Mouse (Mus musculus): ENCODE measurements around the gene Kif18a.

Gene Kif18a

GRCm38 (mm10) chr2:109280600-109281340, at the start of gene Kif18a, which contains the start of gene Mettl15:
Gene Kif18a, plus strand, starts transcription at chr2:109280738.
Gene Mettl15, minus strand, starts transcription at chr2:109280748.
- peak; percentile 99 for DNase-seq (ENCODE audit: low read depth, low spot score)

GRCm38 (mm10) chr2:109233876-109234275, 46.7 kb upstream of the Kif18a start:
- DNase-seq (ENCODE audit: low read depth, low spot score), result no peak

- DNase-seq (ENCODE audit: low read depth, low spot score), result no peak
Observed at GRCm38 (mm10) chr2:109235741-109236140, 44.8 kb upstream of the Kif18a start.

GRCm38 (mm10) chr2:109241947-109242346, 38.6 kb upstream of the Kif18a start:
- peak; percentile 64 for DNase-seq (ENCODE audit: low read depth, low spot score)

GRCm38 (mm10) chr2:109262779-109263178, 17.8 kb upstream of the Kif18a start:
- no peak for DNase-seq (ENCODE audit: low read depth, low spot score)

GRCm38 (mm10) chr2:109273098-109273497, 7.4 kb upstream of the Kif18a start:
- DNase-seq (ENCODE audit: low read depth, low spot score), result no peak

- peak; percentile 85 for DNase-seq (ENCODE audit: low read depth, low spot score)
Observed at GRCm38 (mm10) chr2:109277593-109277992, 2.9 kb upstream of the Kif18a start.

- peak; percentile 75 for DNase-seq (ENCODE audit: low read depth, low spot score)
Observed at GRCm38 (mm10) chr2:109278036-109278435, 2.5 kb upstream of the Kif18a start.

- no peak for DNase-seq (ENCODE audit: low read depth, low spot score)
Observed at GRCm38 (mm10) chr2:109280272-109280599, 302 bp upstream of the Kif18a start.

GRCm38 (mm10) chr2:109281341-109281690, 778 bp downstream of the Kif18a start:
- DNase-seq (ENCODE audit: low read depth, low spot score), result no peak

- DNase-seq (ENCODE audit: low read depth, low spot score), result no peak
Observed at GRCm38 (mm10) chr2:109284121-109284520, 3.6 kb downstream of the Kif18a start.

- DNase-seq (ENCODE audit: low read depth, low spot score), result no peak
Observed at GRCm38 (mm10) chr2:109289327-109289726, 8.8 kb downstream of the Kif18a start.

GRCm38 (mm10) chr2:109296264-109296663, 15.7 kb downstream of the Kif18a start:
- DNase-seq (ENCODE audit: low read depth, low spot score), result no peak

- DNase-seq (ENCODE audit: low read depth, low spot score), result no peak
Observed at GRCm38 (mm10) chr2:109298160-109298559, 17.6 kb downstream of the Kif18a start.

GRCm38 (mm10) chr2:109302234-109302633, 21.7 kb downstream of the Kif18a start:
- DNase-seq (ENCODE audit: low read depth, low spot score), result peak; percentile 65

- no peak for DNase-seq (ENCODE audit: low read depth, low spot score)
Observed at GRCm38 (mm10) chr2:109303638-109304037, 23.1 kb downstream of the Kif18a start.

GRCm38 (mm10) chr2:109311369-109311768, 30.8 kb downstream of the Kif18a start:
- DNase-seq (ENCODE audit: low read depth, low spot score), result no peak

- DNase-seq (ENCODE audit: low read depth, low spot score), result no peak
Observed at GRCm38 (mm10) chr2:109331807-109332206, 51.3 kb downstream of the Kif18a start.

GRCm38 (mm10) chr2:109334237-109334636, 53.7 kb downstream of the Kif18a start:
- DNase-seq (ENCODE audit: low read depth, low spot score), result no peak

GRCm38 (mm10) chr2:109335765-109336164, 55.2 kb downstream of the Kif18a start:
- DNase-seq (ENCODE audit: low read depth, low spot score), result no peak

- DNase-seq (ENCODE audit: low read depth, low spot score), result no peak
Observed at GRCm38 (mm10) chr2:109345386-109345785, 64.8 kb downstream of the Kif18a start.

GRCm38 (mm10) chr2:109348742-109349141, 68.2 kb downstream of the Kif18a start:
- DNase-seq (ENCODE audit: low read depth, low spot score), result no peak

- no peak for DNase-seq (ENCODE audit: low read depth, low spot score)
Observed at GRCm38 (mm10) chr2:109358456-109359141, 78.1 kb downstream of the Kif18a start.

Data from brain, adult 2 months (tissue).